Mouse (Mus musculus) liver, embryonic 13.5 days (tissue): ENCODE data around the gene Slc44a4. TPM values are rescaled to one million over a fixed set of nuclear protein-coding genes. Genes with fewer than 3 reads are reported as not detected.
"Not testable (repeated sequence)": the region's sequence is repeated elsewhere in the genome, so short reads cannot be mapped to it uniquely, and the experiment has no call there.

Experiments used
- ATAC-seq: fragments of 200-750 bp; cut with Nextera tagmentation; 2 replicates; pipeline ENCODE4 v1.8.0; 2017; ENCODE audit warnings: low read depth, mild to moderate bottlenecking, moderate number of reproducible peaks, moderate library complexity
- DNase-seq: peaks from one replicate; pipeline ENCODE4 v3.0.0; 2022
- H3K27ac ChIP-seq: fragments of 300-500 bp; sonication (generic); 2 replicates; pipeline ENCODE4 v1.5.1; 2015; ENCODE audit warnings: moderate library complexity, mild to moderate bottlenecking, inconsistent platforms
- H3K27me3 ChIP-seq: fragments of 300-500 bp; sonication (generic); 2 replicates; pipeline ENCODE4 v1.6.1; 2015; ENCODE audit warnings: mild to moderate bottlenecking, inconsistent platforms
- H3K36me3 ChIP-seq: fragments of 300-500 bp; sonication (generic); 2 replicates; pipeline ENCODE4 v1.6.1; 2015; ENCODE audit warnings: mild to moderate bottlenecking, inconsistent platforms
- H3K4me1 ChIP-seq: fragments of 300-500 bp; sonication (generic); replicated peaks from 2 replicates; pipeline ENCODE4 v1.6.1; 2015; ENCODE audit warnings: inconsistent platforms
- H3K4me2 ChIP-seq: fragments of 300-500 bp; sonication (generic); 2 replicates; pipeline ENCODE4 v1.6.1; 2015; ENCODE audit warnings: inconsistent platforms, mild to moderate bottlenecking, moderate library complexity
- H3K4me3 ChIP-seq: fragments of 300-500 bp; sonication (generic); replicated peaks from 2 replicates; pipeline ENCODE4 v1.5.1; 2015; ENCODE audit warnings: mild to moderate bottlenecking, inconsistent platforms
- H3K9ac ChIP-seq: fragments of 300-500 bp; sonication (generic); 2 replicates; pipeline ENCODE4 v1.6.1; 2015; ENCODE audit warnings: mild to moderate bottlenecking, inconsistent platforms
- H3K9me3 ChIP-seq: fragments of 300-500 bp; sonication (generic); replicated peaks from 2 replicates; pipeline ENCODE4 v1.6.1; 2016; ENCODE audit warnings: inconsistent platforms
- WGBS: fragments of 180-500 bp; shearing (Covaris S2); methylation state at CpG from one replicate; pipeline ENCODE4 v1.1.7; 2015; ENCODE audit not compliant: insufficient replicate concordance; 5-methylcytosine and 5-hydroxymethylcytosine counted together
- polyA plus RNA-seq: library from polyadenylated mRNA; unstranded; fragments of >200 nt; fragmentation: Nextera tagmentation; extraction: Ambion mirVana; gene quantifications from 2 replicates; pipeline ENCODE4 v1.2.1, GENCODE M21; 2015

Gene Slc44a4
- polyA plus RNA-seq, 1 experiment from 2014 or later: 1.5 TPM

- Histone ChIP-seq H3K4me2 (peak overlapping the region; percentile 98), H3K27ac (peak overlapping the region; percentile 94), H3K4me3 (peak overlapping the region; percentile 81), H3K36me3 (peaks cover 44% of the 10 kb centered on the region), H3K9me3 (no peaks in the 10 kb centered on the region), H3K4me1 (peaks cover 72% of the 10 kb centered on the region), H3K9ac (peak overlapping the region; percentile 93), H3K27me3 (no peaks in the 10 kb centered on the region)
- ATAC-seq: no peak
- WGBS: 1% methylated on average over 5 of the region's 5 CpGs
- DNase-seq: no peak
Observed at GRCm38 (mm10) chr17:34899890-34900243, 14.4 kb upstream of the Slc44a4 start.

GRCm38 (mm10) chr17:34900826-34901225 is 13.4 kb upstream of the Slc44a4 start:
- not testable (repeated sequence) for H3K27me3 ChIP-seq

GRCm38 (mm10) chr17:34901948-34902347 is 12.3 kb upstream of the Slc44a4 start:
- H3K9me3 ChIP-seq, H3K4me3 ChIP-seq, H3K27me3 ChIP-seq, H3K9ac ChIP-seq, H3K4me2 ChIP-seq, ATAC-seq, DNase-seq, H3K27ac ChIP-seq: not testable (repeated sequence)
- H3K36me3 ChIP-seq: peaks cover 54% of the 10 kb centered on the region
- 69% methylated on average over 9 of the region's 10 CpGs for WGBS
- H3K4me1 ChIP-seq: peaks cover 51% of the 10 kb centered on the region

More at GRCm38 (mm10) chr17:34900826-34901225, 13.4 kb upstream of the Slc44a4 start:
- not testable (repeated sequence) for H3K27ac ChIP-seq, H3K4me2 ChIP-seq, H3K4me3 ChIP-seq, ATAC-seq, H3K9me3 ChIP-seq, DNase-seq
- Histone ChIP-seq H3K4me1 (peaks cover 62% of the 10 kb centered on the region), H3K36me3 (peaks cover 51% of the 10 kb centered on the region), H3K9ac (peak overlapping the region; percentile 93; the same call in 1 of the 2 replicates)

- WGBS: 83% methylated on average over 9 of the region's 9 CpGs
- Histone ChIP-seq H3K27me3 (no peaks in the 10 kb centered on the region), H3K27ac (no peak overlapping the region), H3K4me3 (no peak overlapping the region), H3K4me1 (peaks cover 42% of the 10 kb centered on the region), H3K9me3 (no peaks in the 10 kb centered on the region), H3K36me3 (peaks cover 64% of the 10 kb centered on the region), H3K4me2 (no peak overlapping the region), H3K9ac (no peak overlapping the region)
- DNase-seq (no peak), ATAC-seq (no peak)
Observed at GRCm38 (mm10) chr17:34902895-34903294, 11.4 kb upstream of the Slc44a4 start.

GRCm38 (mm10) chr17:34910982-34911381 is 3.3 kb upstream of the Slc44a4 start:
- Histone ChIP-seq H3K9me3 (no peaks in the 10 kb centered on the region), H3K4me2 (no peak overlapping the region), H3K4me1 (peaks cover 43% of the 10 kb centered on the region), H3K27ac (no peak overlapping the region), H3K27me3 (no peaks in the 10 kb centered on the region), H3K9ac (no peak overlapping the region), H3K36me3 (peaks cover 80% of the 10 kb centered on the region), H3K4me3 (no peak overlapping the region)
- WGBS: 84% methylated on average over 10 of the region's 10 CpGs
- ATAC-seq (peak; percentile 12; the same call in 1 of the 2 replicates), DNase-seq (no peak)

- Histone ChIP-seq H3K9ac (no peak overlapping the region), H3K36me3 (peaks cover 70% of the 10 kb centered on the region), H3K27ac (no peak overlapping the region), H3K4me1 (peaks cover 45% of the 10 kb centered on the region), H3K27me3 (no peaks in the 10 kb centered on the region), H3K9me3 (no peaks in the 10 kb centered on the region), H3K4me3 (no peak overlapping the region), H3K4me2 (no peak overlapping the region)
- WGBS: 43% methylated on average over 5 of the region's 5 CpGs
- ATAC-seq (peak; percentile 55), DNase-seq (peak; percentile 73)
Observed at GRCm38 (mm10) chr17:34911945-34912351, 2.3 kb upstream of the Slc44a4 start.

GRCm38 (mm10) chr17:34915410-34915831 is 1.2 kb downstream of the Slc44a4 start:
- no peak for DNase-seq
- WGBS: 15% methylated on average over 11 of the region's 11 CpGs
- H3K9ac ChIP-seq: no peak overlapping the region

GRCm38 (mm10) chr17:34916316-34916715 is 2.0 kb downstream of the Slc44a4 start:
- H3K9me3 ChIP-seq: no peaks in the 10 kb centered on the region
- no peak overlapping the region for H3K4me3 ChIP-seq
- WGBS: 69% methylated on average over 5 of the region's 5 CpGs
- H3K27me3 ChIP-seq: no peaks in the 10 kb centered on the region
- no peak overlapping the region for H3K27ac ChIP-seq
- ATAC-seq (no peak), DNase-seq (no peak)
- H3K4me1 ChIP-seq: peaks cover 37% of the 10 kb centered on the region
- H3K9ac ChIP-seq: no peak overlapping the region
- no peak overlapping the region for H3K4me2 ChIP-seq
- peaks cover 28% of the 10 kb centered on the region for H3K36me3 ChIP-seq

More at GRCm38 (mm10) chr17:34915410-34915831, 1.2 kb downstream of the Slc44a4 start:
- Histone ChIP-seq H3K27me3 (no peaks in the 10 kb centered on the region), H3K36me3 (peaks cover 37% of the 10 kb centered on the region), H3K4me2 (peak overlapping the region; percentile 15; the same call in 1 of the 2 replicates), H3K4me1 (peaks cover 45% of the 10 kb centered on the region), H3K27ac (peak overlapping the region; percentile 31; the same call in 1 of the 2 replicates), H3K4me3 (no peak overlapping the region), H3K9me3 (no peaks in the 10 kb centered on the region)
- peak; percentile 29; the same call in 1 of the 2 replicates for ATAC-seq

- Histone ChIP-seq H3K4me3 (no peak overlapping the region), H3K27ac (no peak overlapping the region), H3K4me1 (peaks cover 33% of the 10 kb centered on the region), H3K36me3 (peaks cover 19% of the 10 kb centered on the region), H3K27me3 (no peaks in the 10 kb centered on the region), H3K9me3 (no peaks in the 10 kb centered on the region), H3K9ac (no peak overlapping the region), H3K4me2 (no peak overlapping the region)
- WGBS: 63% methylated on average over 9 of the region's 9 CpGs
- DNase-seq (no peak), ATAC-seq (no peak)
Observed at GRCm38 (mm10) chr17:34917188-34917587, 2.9 kb downstream of the Slc44a4 start.

GRCm38 (mm10) chr17:34922939-34923338 is 8.7 kb downstream of the Slc44a4 start:
- H3K36me3 ChIP-seq: no peaks in the 10 kb centered on the region
- 42% methylated on average over 6 of the region's 6 CpGs for WGBS
- no peak overlapping the region for H3K9ac ChIP-seq
- ATAC-seq (peak; percentile 37; the same call in 1 of the 2 replicates), DNase-seq (no peak)
- H3K27me3 ChIP-seq: no peaks in the 10 kb centered on the region
- no peak overlapping the region for H3K27ac ChIP-seq
- no peaks in the 10 kb centered on the region for H3K9me3 ChIP-seq
- no peak overlapping the region for H3K4me3 ChIP-seq
- H3K4me1 ChIP-seq: no peaks in the 10 kb centered on the region
- H3K4me2 ChIP-seq: no peak overlapping the region

GRCm38 (mm10) chr17:34924258-34924657 is 10.0 kb downstream of the Slc44a4 start:
- Histone ChIP-seq H3K9me3 (no peaks in the 10 kb centered on the region), H3K9ac (no peak overlapping the region), H3K4me1 (no peaks in the 10 kb centered on the region), H3K36me3 (no peaks in the 10 kb centered on the region), H3K27me3 (no peaks in the 10 kb centered on the region), H3K4me3 (no peak overlapping the region), H3K27ac (no peak overlapping the region), H3K4me2 (no peak overlapping the region)
- DNase-seq (no peak), ATAC-seq (no peak)
- WGBS: 64% methylated on average over 5 of the region's 5 CpGs

GRCm38 (mm10) chr17:34927306-34928019 is 13.2 kb downstream of the Slc44a4 start:
- no peak overlapping the region for H3K4me2 ChIP-seq
- no peak overlapping the region for H3K9ac ChIP-seq
- peaks cover 25% of the 10 kb centered on the region for H3K4me1 ChIP-seq
- no peaks in the 10 kb centered on the region for H3K36me3 ChIP-seq
- no peaks in the 10 kb centered on the region for H3K9me3 ChIP-seq
- WGBS: 77% methylated on average over 18 of the region's 18 CpGs
- ATAC-seq (no peak), DNase-seq (no peak)
- no peaks in the 10 kb centered on the region for H3K27me3 ChIP-seq
- H3K4me3 ChIP-seq: no peak overlapping the region
- H3K27ac ChIP-seq: no peak overlapping the region
